Mouse (Mus musculus) bone marrow, adult 2 months (tissue): Measurements from ENCODE around the gene Pax2. TPM values are rescaled to one million over a fixed set of nuclear protein-coding genes. Genes with fewer than 3 reads are reported as not detected.

Experiments
- H3K27ac ChIP-seq: fragments of 200-500 bp; 2 replicates; pipeline ENCODE4 v1.5.1; 2012; ENCODE audit warnings: low read depth, mild to moderate bottlenecking, control low read depth, inconsistent platforms, low read length; ENCODE audit not compliant: control insufficient read depth, poor library complexity, insufficient read depth
- H3K4me1 ChIP-seq: fragments of 200-500 bp; 2 replicates; pipeline ENCODE4 v1.6.1; 2011; ENCODE audit warnings: low read length; ENCODE audit not compliant: control insufficient read depth, insufficient read depth
- H3K4me3 ChIP-seq: fragments of 200-500 bp; replicated peaks from 2 replicates; pipeline ENCODE3; 2011; ENCODE audit warnings: mild to moderate bottlenecking, low read depth, low read length, control low read depth; ENCODE audit not compliant: control insufficient read depth
- CTCF ChIP-seq: fragments of 200-500 bp; IDR thresholded peaks from 2 replicates; pipeline ENCODE4 v1.5.1; 2011; ENCODE audit warnings: low read length, control low read depth; ENCODE audit not compliant: control insufficient read depth, insufficient read depth
- POLR2A ChIP-seq: fragments of 200-500 bp; IDR thresholded peaks from 2 replicates; pipeline ENCODE4 v1.6.1; 2011; ENCODE audit warnings: low read depth, mild to moderate bottlenecking, control low read depth, low read length, borderline replicate concordance; ENCODE audit not compliant: control insufficient read depth
- WGBS: fragments of 180-500 bp; shearing (Covaris S2); methylation state at CpG from one replicate; pipeline ENCODE4 v1.1.7; 2018; 5-methylcytosine and 5-hydroxymethylcytosine counted together
- polyA plus RNA-seq: library from polyadenylated mRNA; stranded (reverse); fragments of >200 nt; gene quantifications from 2 replicates; pipeline ENCODE4 v1.2.4, GENCODE M21; 2011; ENCODE audit warnings: low replicate concordance; ENCODE audit not compliant: missing spikeins, insufficient read depth, insufficient read length

Gene Pax2
- polyA plus RNA-seq, 1 experiment = not detected

GRCm38 (mm10) chr19:44868766-44869165, 112.9 kb downstream of the Pax2 start:
- 42% methylated on average over 2 of the region's 2 CpGs for WGBS
- no peak for TF ChIP-seq CTCF
- TF ChIP-seq POLR2A = no peak
- H3K27ac ChIP-seq = no peak overlapping the region
- no peaks in the 10 kb centered on the region for H3K4me1 ChIP-seq
- no peak overlapping the region for H3K4me3 ChIP-seq

GRCm38 (mm10) chr19:44874186-44874898, 118.5 kb downstream of the Pax2 start:
- no peak overlapping the region for H3K4me3 ChIP-seq
- H3K27ac ChIP-seq = no peak overlapping the region
- WGBS = 69% methylated on average over 15 of the region's 15 CpGs
- TF ChIP-seq POLR2A (no peak), CTCF (no peak)
- H3K4me1 ChIP-seq = peaks cover 1% of the 10 kb centered on the region

DNA sequence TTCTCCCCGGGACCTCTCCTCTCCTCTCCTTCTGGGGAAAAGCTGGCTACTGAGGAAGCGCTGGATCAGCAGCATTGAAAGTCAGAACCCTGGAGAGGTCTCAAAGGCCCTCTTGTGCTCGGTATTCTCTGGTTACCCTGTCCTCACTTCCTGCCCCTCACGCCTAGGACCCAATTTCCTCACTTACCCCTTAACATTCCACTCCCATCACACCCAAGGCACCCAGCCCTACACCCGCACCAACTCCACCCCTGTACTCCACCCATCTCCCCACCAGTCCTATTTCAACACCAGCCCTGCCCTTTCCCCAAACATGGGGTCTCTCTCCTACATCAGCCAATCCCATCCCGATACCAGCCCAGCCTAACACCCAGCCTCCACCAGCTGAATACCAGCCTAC, 119.1 kb downstream of the Pax2 start:
- WGBS = 24% methylated on average over 6 of the region's 6 CpGs
- H3K4me3 ChIP-seq = no peak overlapping the region
- no peak for TF ChIP-seq CTCF
- TF ChIP-seq POLR2A = no peak
- no peak overlapping the region for H3K27ac ChIP-seq
- H3K4me1 ChIP-seq = peaks cover 1% of the 10 kb centered on the region

- Histone ChIP-seq H3K4me3 (no peak overlapping the region), H3K4me1 (peaks cover 1% of the 10 kb centered on the region), H3K27ac (no peak overlapping the region)
- no peak for TF ChIP-seq CTCF
- no peak for TF ChIP-seq POLR2A
- WGBS = 59% methylated on average over 1 of the region's 1 CpGs
Observed at GRCm38 (mm10) chr19:44875718-44876117, 119.9 kb downstream of the Pax2 start.

DNA sequence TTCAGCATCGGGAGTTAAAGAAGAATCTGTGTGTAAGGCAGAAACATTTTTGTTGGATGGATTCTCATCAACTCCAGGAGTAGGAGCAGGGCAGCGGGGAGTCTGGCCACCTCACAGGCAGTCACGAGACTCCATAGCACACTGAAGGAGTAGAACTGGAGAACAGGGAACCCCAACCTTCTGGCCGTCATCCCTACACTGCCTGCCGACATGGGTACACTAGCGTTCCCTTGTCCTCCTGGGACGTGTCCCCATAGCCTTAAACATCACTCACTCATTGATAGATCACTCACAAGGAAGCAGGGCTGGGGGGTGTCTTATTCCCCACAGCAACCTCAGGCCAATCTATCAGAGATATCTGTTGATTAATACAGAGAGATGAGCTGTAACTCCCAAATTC, 120.7 kb downstream of the Pax2 start:
- Histone ChIP-seq H3K4me3 (no peak overlapping the region), H3K4me1 (peaks cover 1% of the 10 kb centered on the region), H3K27ac (no peak overlapping the region)
- TF ChIP-seq POLR2A = no peak
- TF ChIP-seq CTCF = no peak
- 80% methylated on average over 7 of the region's 7 CpGs for WGBS

DNA sequence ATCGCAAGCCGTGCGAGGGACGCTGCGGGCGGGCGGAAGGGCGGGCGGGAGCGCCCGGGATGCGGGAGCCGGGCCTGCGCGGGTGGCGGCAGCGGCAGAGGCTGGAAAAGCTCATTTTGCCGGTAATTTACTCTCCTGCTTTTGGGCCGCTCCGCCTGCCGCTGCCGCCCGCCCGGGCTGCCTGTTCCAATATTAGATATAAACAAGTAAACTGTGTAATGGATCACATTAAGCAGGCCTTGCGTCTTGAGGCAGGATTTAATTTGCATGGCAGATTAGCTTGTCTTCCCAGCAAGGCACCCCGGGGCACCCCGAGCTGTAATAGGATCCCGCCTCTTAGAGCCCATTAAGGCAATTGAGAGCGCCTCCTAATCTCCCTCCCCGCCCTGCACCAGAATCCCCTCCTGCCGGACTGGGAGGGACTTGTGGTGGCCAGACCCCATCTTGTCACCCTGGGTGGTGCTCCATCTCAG, 126.7 kb downstream of the Pax2 start:
- Histone ChIP-seq H3K4me1 (no peaks in the 10 kb centered on the region), H3K27ac (no peak overlapping the region), H3K4me3 (no peak overlapping the region)
- 5% methylated on average over 31 of the region's 31 CpGs for WGBS
- TF ChIP-seq POLR2A = no peak
- TF ChIP-seq CTCF = no peak

GRCm38 (mm10) chr19:44884331-44884730, 128.5 kb downstream of the Pax2 start:
- no peak overlapping the region; the same call in 1 of the 2 replicates for H3K27ac ChIP-seq
- TF ChIP-seq POLR2A (no peak), CTCF (no peak)
- H3K4me1 ChIP-seq = no peaks in the 10 kb centered on the region
- H3K4me3 ChIP-seq = no peak overlapping the region
- WGBS = 41% methylated on average over 3 of the region's 3 CpGs

DNA sequence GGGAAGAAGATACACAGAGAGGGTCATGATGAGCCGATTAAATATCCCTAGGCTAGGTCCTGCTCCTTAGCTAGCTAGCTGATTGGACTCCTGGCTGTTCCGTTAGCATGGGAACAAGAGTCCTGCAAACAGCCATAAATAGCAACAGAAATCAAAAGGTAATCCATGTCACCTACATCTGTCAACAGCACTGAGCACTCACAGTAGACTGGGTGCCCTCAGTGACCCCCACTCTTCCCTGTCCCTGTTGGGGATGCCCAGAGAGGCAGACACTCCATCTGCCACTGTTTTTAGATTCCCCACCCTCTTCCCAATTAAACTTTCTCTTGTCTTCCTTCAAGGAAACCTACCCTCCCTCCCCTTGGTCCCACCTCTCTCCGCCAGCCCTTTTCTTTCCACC, 130.6 kb downstream of the Pax2 start:
- Histone ChIP-seq H3K4me3 (no peak overlapping the region), H3K27ac (no peak overlapping the region), H3K4me1 (no peaks in the 10 kb centered on the region)
- TF ChIP-seq CTCF (no peak), POLR2A (no peak)
- WGBS = 42% methylated on average over 3 of the region's 3 CpGs

Other genes starting within 250 kb of the Pax2 start
- gene Sec31b, start 210.2 kb upstream of the Pax2 start, polyA plus RNA-seq = 0.54 and 1.3 TPM in 2 replicates
- gene Gm20538, start 203.2 kb upstream of the Pax2 start, polyA plus RNA-seq = 9.8 TPM in 1 of 2 replicates, not detected in the other
- 104 and 151 TPM in 2 replicates for gene Ndufb8, start 200.6 kb upstream of the Pax2 start, polyA plus RNA-seq
- gene Hif1an, start 193.2 kb upstream of the Pax2 start, polyA plus RNA-seq = 8.1 and 14.9 TPM in 2 replicates
- 5.7 and 7.7 TPM in 2 replicates for gene Slf2, start 175.1 kb downstream of the Pax2 start, polyA plus RNA-seq
- 1.2 and 6.5 TPM in 2 replicates for gene Sema4g, start 233.1 kb downstream of the Pax2 start, polyA plus RNA-seq
- 6.2 and 13.5 TPM in 2 replicates for gene Twnk, start 249.6 kb downstream of the Pax2 start, polyA plus RNA-seq